Mouse (Mus musculus) adrenal gland, postnatal 14 days (tissue): ENCODE results near the gene Plcg1. TPM values are rescaled to one million over a fixed set of nuclear protein-coding genes. Genes with fewer than 3 reads are reported as not detected.

Experiments
- total RNA-seq: library from RNA; stranded (reverse); gene quantifications from 2 replicates; pipeline ENCODE4 v1.2.3, GENCODE M21; 2021

Gene Plcg1
- total RNA-seq, 1 experiment from 2014 or later: 69.7 TPM

Other genes starting within 250 kb of the Plcg1 start
- gene Top1, start 85.4 kb upstream of the Plcg1 start, total RNA-seq: 86.3 and 97.6 TPM in 2 replicates
- 87.8 and 103 TPM in 2 replicates for gene Zhx3, start 141.7 kb downstream of the Plcg1 start, total RNA-seq
- gene Lpin3, start 149.4 kb downstream of the Plcg1 start, total RNA-seq: 36.2 and 42.1 TPM in 2 replicates
- 0.15 and 0.23 TPM in 2 replicates for gene Emilin3, start 181.0 kb downstream of the Plcg1 start, total RNA-seq